Mouse (Mus musculus) small intestine, adult 2 months (tissue): ENCODE measurements around the gene Taf6l.

Source experiments
- CTCF ChIP-seq: fragments of 200-500 bp; IDR thresholded peaks from 2 replicates; pipeline ENCODE4 v1.5.1; 2012; ENCODE audit warnings: low read depth, mild to moderate bottlenecking, control low read depth, inconsistent platforms, low read length, moderate library complexity, mixed read lengths; ENCODE audit not compliant: insufficient replicate concordance, insufficient read length; ENCODE audit errors: extremely low read depth
- POLR2A ChIP-seq: fragments of 200-500 bp; IDR thresholded peaks from 2 replicates; pipeline ENCODE4 v1.6.1; 2012; ENCODE audit warnings: low read depth, mild to moderate bottlenecking, control low read depth, inconsistent platforms, low read length, moderate library complexity

DNA sequence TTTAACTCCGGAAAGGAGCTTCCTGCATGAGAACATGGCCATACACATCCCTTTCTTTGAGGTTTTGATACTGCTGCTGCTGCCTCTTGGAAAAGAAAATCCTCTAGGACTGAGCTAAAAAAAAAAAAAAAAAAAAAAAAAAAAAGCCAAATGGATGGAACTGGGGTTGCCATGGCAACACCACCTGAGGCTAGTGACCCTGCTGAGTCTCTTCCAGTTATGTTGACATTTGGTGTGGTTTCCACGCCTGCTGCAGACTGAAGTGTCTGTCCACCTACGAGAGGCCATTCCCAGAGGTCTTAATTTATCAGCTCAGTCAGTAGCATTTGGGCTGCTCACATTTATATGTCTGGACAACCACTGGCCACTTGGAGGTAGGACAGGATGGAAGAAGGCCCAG, 2.3 kb upstream of the Taf6l start:
- no peak for TF ChIP-seq CTCF
- TF ChIP-seq POLR2A: no peak
